Mouse (Mus musculus) thymus, postnatal 14 days (tissue): ENCODE data around the gene Trappc2l.
"Not testable (repeated sequence)": the region's sequence is repeated elsewhere in the genome, so short reads cannot be mapped to it uniquely, and the experiment has no call there.

Source experiments
- DNase-seq: peaks from one replicate; pipeline ENCODE4 v3.0.0; 2021

The Trappc2l gene

DNA sequence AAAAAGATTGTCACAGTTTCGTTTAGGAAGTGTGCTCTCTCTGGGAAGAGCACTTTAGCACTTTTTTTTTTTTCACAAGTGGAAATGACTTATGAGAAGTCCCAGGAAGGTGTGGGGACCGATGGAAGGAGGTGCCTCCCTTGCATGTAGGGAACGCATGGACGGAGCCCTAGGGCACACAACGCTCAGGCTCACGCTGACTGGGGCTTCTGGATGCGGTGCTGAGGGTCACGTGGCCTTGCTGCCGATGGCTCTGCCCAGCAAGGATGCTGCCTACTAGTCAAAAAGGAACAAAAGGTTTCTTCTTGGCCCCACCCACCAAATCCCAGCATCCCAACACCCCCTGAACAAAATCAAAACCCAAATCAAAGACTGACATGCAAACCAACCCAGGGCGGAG is 17.9 kb downstream of the Trappc2l start:
- DNase-seq: no peak

DNA sequence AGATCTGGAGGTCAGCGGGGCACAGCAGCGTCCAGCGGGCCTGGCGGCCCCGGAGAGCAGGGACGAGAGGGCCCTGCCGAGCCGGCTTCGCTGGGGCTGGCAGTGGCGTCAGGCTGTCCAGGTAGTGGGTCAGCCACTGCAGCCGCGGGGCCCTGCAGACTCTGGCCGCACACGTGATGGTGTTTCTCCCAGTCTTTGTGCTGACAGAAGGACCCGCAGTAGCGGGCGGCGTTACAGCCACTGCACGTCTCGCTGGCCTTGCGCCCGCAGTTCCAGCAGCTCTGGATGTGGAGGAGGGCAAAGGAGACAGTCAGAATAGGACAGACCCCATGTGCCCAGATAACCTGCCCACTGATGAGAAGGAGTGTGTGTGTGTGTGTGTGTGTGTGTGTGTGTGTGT is 19.3 kb downstream of the Trappc2l start:
- DNase-seq: no peak

DNA sequence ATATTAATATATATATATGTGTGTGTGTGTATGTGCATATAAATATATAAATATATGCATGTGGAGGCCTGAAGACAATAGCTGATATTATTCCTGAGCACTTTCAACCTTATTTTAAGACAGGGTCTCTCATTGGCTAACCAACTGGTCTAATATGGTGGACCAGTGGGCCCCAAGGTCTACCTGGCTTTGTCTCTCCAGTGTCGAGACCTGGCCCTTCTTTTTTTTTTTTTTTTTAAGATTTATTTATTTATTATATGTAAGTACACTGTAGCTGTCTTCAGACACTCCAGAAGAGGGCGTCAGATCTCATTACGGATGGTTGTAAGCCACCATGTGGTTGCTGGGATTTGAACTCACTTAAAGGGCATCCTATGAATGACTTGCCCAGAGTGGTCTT is 20.7 kb downstream of the Trappc2l start:
- DNase-seq: not testable (repeated sequence)

DNA sequence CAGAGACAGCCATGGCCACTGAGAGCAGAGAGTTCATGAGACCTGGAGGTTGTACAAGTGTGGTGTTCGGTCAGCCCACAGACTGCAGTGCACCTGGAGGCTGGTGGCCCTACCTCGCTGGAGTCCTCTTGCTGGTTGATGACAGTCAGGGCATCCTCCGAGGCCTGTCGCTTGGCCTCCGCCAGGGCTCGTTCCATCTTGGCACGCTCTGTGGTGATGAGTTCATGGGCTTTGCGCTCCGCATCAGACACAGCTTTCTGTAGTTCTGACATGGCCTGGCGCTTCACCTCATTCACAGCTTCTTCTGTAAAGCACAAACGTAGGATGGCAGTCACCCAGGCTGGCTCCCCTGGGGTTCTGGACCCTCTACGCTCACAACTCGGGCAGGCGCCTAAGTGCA is 21.8 kb downstream of the Trappc2l start:
- DNase-seq: no peak

DNA sequence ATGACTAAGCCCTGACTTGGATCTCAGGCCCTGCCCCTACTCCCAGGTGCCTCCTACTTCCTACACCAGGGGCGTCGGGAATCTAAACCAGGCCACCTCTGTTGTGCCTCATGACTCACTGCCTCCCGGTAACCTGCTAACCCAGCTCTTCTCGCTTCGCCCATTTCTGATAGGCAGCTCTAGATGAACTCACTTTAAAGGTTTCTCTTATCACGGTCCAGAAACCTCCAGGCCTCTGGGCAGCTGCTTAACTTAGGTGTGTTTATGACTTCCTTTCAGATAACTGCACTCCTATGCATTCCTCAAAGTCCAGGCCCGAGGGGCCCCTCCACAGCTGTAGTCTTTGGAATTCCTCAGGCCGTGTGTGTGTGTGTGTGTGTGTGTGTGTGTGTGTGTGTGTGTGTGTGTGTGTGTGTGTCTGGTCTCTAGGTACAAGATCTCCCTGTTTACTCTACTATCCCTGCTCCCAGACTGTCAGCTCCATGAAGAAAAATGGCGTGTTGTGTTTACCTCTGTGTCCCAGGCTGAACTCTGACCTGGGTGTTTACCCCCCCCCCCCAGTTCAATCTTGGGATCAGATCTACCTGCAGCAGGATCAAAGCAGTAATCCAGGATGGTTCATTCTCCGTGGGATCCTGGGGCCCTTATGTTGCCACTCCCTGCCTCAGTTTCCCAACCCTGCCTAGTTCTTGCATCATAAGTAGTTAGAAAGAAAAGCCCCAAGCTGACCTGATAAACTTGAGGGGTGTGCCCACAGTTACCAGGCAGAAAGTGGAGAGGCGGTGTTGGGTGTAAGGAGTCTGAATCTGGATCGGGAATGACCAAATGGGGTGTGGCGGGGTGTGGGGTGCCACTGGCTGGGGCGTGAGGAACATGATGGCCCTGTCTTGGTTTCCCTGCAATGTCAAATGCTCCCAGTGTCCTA is 24.7 kb downstream of the Trappc2l start:
- DNase-seq: no peak

DNA sequence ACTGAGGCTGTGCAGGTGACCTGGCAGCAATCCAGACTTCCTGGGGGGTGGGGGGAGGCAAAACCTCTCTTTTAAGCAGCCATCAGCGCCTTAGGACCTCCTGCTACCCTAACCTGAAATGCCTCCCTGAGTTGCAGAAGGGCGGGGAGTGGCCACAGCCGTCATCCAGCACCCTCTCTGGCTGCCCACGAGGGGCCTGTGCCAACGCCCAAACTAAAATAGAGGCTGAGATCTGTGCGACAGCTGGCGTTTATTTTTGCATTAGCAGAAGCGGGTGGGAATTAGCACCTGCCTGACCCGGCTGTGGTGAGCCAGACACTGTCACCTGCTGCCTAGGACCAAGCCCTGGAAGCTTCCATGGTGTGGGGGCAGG is 25.3 kb downstream of the Trappc2l start:
- no peak for DNase-seq

DNA sequence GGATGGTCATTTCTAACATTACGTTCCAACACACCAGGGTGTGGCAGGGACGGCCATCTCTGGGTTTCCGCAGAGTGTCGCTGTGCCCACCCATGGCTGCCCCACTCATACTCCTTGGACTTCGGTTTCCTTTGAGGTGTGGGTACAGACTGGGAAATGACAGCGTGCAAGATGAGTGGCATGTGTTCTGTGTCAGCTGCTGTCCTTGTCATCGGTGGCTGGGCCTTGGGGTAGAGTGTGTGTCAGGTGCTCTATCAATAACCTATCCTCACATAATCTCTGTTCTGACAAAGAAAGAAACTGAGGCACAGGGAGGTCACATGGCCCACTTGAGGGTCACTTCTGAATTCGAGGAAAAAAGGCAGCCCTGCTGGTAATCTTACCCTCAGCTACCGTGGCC is 25.8 kb downstream of the Trappc2l start:
- no peak for DNase-seq

DNA sequence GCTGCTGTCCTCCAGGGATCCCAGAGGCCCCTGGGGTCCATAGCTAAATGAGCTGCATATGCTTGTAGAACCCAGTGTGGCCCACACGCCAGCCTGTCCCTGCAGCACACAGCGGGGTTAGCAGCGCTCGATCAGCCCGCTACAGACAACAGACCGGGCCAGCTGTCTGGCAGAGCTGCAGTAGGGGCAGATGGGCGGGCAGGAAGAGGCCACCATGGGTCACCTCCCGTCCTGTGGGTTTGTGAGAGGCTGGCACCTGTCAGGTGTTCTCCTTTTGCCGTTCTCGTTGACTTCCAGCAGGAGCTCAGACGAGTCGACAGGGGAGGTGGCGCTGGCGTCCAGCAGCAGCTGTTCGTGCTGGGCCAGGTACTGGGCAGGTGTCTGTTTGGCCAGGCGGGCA is 27.2 kb downstream of the Trappc2l start:
- no peak for DNase-seq

DNA sequence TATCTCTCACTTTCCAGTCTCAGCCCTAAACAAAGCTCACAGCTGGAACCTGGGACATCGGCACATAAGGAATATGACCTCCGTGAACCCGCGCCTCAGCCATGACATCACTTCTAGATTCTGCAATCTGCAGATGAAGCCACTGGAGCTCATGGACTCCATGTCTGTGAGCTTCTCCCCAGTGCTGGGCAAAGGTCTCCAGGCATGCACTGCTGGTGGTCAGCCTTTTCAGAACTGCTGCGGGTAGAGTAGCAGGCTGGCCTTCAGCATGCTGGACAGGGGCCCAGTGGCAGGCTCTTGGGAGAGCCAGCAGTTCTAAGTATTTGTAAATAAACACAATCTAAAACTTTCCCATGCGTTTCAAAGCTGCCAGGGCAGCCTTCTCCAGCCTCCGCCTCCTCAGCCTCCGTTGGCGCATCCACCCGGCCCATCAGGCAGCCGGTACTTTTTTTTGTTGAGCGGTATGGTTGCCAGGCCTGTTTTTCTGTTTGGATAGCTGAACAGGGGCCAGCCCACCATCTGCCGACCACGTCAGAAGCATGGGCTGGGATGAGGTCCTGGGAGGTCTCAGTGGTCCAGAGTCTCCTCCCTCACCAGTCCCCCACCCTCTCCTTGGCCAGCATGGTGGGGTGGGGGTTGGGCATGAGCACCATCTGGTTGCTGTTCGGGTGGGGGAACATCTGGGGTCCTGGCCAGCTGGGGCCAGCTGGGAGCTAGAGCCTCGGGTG is 28.2 kb downstream of the Trappc2l start:
- DNase-seq: no peak

DNA sequence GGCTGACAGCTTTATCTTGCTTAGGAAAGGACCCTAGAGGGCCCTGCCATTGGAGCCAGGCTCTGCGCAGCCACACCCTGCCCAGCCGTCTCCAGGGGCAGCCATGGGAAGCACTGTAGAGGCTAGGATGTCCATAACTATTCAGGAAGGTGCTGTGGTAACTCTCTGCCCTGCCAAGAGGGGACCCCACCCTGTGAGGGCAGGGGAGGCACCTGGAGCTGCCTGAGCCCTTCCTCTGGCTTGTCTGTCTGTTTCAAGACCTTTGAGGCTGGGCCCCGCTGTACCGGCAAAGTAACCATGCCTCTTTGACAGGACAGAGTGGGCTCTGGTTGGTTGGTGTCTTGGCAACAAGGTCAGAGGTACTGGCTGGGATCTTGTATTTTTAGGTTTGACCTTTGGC is 29.4 kb downstream of the Trappc2l start:
- DNase-seq: no peak

DNA sequence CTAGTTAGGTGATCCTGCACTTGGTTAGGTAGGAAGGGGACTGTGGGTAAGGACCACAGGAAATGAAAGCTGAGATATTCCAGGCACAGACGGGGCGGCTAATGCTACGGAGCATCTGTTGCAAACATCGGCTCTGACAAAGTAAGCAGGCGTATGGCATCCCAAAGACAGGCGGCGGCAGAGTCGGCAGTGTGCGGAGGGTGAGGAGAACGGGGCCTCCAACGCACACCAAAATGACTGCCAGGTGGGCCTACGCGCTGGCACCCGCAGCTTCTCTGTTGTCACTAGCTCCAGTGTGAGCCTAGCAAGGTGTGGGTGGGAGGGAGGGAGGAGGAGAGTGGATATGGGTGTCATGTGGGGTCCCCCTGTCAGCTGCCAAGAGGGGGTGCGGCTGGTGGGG is 30.0 kb downstream of the Trappc2l start:
- DNase-seq: no peak

DNA sequence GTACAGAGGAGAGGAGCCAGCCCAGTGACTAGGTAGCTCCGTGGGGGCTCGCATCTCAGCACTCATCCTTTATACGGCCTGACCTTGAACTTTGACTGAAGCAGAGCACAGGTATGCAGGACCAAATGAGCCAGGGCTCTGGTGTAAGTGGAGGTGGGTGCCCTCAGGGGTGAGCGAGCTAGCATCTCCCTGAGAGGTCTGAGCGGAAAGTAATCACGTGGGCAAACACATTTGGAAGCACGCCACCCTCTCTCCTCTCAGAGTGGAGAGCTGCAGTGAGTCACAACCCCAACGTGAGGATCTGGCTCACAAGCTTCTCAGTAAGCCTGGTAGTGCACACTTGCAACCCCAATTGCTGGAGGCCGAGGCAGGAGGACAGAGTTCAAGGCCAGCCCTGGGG is 30.6 kb downstream of the Trappc2l start:
- DNase-seq: no peak

DNA sequence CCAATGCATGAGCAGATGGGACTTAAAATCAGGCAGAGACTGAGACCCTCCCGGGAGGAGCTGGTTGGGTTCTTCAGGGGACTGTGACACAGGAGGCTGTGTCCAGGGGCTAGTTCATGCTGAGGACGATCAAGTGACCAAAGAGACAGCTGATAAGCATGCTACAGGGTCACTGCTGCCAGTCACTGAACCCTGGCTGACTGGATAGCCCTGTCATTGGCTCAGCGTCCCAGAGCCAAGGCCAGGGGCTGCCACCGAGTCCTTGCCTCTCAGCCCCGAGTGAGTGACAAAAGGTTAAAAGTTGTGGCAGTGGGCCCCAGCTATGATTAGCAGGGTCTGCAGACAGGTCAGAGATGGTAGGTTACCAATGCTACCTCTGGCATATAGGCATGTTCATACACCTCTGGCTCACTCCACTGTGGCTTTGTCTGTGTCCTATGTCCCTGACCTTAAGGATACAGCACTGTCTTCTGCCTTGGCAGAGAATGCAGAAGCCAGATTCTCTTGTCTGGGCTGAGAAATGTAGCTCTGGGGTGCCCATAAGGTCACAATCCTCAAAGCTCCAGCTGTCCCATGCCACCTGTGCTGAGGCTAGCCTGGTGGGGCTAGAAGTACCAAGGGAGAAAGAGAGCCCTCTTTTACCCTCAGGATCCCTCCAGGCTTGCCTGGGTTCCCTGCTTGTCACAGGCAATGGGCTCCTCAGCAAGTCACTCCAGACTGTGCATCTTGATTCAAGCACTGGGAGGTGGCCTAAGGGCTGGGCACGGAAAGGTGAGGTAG is 32.9 kb downstream of the Trappc2l start:
- DNase-seq: no peak

DNA sequence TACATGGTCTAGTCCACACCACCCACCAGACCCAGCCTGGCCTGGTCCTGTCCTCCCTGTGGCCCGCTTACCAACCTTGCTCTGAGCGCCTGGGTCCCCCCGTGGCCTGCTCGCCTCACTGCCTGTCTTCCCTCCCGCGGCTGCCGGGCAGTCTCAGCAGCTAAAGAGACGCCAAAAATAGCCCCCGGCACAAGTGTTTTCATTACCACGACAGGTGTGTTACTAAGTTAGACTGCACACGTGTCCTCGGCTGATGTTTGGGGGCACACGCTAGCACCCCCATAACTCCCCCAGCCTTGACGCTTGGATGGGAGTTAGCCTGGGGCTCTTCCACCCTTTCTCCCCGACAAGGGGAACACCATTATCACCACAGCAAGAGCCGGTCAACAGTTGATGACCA is 34.9 kb downstream of the Trappc2l start:
- DNase-seq: no peak

DNA sequence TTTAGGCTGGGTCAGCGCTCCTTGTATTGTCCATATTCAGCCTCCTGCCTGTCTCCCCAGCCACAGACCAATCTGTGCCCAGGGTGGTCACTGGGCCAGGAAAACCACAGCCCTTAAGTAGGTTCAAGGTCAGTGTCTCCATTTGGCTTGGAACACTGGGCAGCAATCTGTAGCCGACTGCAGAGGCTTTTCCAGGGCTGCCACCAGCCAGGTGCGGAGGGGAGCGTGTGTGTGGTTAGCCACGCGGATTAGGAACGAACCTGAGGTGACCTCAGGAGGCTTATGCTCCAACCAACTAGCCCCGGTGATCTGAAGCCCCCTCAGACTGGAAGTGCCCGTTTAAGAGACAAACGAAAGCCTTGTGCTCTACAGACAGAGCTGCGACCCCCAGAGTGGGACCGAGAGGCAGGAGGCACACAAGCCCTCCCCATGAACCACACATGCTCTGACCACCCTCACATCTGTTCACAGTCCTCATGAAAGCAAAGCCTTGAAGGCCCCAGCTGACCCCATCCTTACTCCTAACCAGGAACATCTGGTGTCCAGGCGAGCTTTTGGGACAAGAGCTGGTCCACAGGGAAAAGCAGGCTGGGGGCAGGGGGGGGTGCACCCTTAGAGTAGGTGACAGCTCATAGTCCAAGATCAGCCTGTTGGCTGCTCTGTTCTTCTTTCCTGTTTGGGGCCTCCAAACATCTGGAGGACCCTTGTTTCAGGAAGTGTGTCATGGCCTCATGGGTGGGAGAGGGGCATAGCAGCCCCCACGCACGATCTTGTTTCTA is 36.9 kb downstream of the Trappc2l start:
- DNase-seq: no peak

DNA sequence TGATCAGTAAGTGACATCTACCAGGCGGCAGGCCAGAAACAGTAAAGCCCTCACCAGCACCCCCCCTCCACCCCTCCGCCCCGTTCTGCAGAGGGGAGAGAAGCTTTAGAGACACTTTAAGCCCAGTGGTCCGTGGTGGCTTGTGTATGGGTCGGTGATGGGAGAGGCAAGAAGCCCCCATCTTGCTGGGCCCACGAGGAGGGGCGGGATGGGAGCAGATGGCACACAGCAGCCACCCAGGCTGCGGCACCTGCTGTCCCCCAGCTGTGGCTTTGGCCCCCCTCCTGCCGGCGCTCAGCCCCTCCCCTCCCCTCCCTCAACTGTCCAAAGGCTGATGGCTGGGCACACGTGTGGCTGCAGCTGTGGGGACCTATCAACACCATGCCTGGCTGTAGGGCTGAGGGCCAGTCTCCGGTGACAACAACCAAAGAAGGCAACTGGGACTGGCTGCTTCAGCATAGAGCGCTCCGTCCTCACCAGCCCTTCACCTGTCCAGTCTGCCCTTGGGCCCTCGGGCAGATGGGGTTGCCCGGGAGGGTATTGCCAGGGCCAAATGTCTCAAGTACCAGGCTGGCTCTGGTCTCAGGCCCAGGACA is 40.0 kb downstream of the Trappc2l start:
- DNase-seq: no peak

DNA sequence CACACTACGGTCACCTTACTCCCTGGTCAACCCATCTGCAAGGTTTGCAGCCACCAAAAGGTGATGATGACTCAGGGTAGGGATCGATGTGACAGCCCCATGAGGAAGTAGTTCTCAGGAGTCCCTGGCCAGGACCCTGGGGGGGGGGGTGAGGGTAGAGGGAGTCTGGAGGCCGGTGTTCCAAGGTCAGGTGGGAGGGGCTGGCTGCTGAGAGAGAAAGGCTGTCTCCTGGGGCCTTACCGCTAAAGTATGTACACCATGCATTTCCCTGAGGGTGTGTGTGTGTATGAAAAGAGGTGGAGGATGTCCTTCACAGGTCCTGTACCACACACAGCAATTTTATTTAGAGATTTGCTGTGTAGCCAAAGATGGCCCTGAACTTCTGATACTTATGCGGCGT is 41.2 kb downstream of the Trappc2l start:
- no peak for DNase-seq

DNA sequence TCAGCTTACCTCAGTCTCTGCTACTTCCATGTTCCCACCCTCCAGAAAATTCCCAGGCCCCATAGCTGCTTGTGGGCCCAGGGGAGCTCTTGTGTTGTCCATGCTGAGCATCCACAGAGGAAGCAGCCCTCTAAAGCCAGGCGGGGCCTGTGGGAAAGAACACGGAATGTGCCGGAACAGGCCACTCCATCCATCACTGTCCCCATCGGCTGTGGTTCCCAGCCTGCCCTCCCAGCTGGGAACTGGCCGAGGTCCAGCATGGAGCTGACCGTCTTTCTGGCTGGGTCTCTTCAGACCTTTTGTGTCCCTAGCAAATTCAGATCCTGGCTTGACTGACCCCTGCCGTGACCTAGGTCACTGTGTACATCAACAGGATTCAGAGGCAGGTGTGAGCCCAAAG is 43.3 kb downstream of the Trappc2l start:
- no peak for DNase-seq

DNA sequence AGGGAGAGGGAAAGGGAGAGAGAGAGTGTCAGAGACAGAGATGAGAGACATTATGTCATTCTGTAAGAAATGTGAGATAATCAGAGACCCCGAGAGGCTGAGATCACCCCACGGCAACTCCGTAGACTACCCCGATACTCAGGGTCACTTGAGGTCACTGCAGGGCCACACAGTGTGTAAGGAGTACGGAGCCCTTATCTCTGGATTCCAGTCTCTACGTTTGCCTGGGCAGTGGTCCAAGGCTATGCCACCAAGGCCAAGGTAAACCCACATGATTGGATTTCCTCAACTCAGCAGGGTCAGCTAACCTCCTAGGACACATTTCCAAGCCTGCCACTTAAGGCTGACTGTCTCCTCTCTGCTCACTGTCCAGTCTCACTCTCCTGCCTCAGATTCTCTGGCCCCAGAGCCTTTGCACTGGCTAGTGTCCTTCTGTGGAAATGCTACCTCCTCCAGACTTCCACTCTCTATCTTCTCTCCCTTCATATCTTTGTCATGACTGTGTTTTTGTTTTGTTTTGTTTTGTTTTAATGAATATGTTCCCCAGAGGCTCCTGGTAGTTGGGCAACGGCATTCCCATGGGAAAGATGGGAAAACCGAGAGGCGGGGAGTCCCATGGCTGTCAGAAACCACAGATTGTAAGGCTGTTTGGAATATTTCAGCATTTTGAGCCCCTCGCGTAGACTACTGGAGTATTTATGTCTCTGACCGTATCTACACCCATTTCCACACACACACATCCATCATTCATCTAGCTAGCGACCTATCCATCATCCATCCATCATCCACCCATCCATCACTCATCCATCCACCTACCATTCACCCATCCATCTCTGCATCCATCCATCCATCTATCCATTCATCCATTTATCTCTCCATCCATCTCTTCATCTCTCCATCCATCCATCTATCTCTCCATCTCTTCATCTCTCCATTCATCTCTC is 44.9 kb downstream of the Trappc2l start:
- no peak for DNase-seq

DNA sequence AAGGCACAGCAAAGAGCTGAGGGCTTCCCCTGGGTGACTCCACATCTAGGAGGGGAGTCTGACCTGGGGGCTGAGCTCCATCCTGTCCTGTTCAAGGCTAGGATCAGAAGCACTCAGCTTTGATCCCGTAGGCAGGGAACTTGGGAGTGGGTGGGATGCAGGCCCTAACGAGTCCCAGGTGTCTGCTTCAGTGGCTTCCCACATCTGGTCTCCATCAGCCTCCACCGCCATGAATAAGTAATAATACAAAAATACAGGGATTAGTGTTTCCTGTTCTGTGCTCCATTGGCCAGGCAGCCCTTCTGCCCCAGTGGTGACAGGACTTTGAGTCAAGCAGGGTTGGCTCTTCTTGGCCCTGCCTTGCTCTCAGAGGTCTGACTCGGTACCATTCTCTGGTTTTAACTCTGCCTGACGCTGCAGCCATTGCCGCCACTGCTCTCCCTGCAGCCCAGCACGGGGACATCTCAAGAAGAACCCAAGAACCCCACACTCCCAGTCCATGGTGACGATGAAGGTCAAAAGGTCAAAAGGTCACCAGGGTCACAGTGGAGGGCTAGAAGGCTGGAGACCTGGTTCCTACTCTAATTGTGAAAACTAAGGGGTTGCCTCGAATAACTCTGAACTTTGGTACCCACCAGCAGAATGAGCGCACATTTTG is 46.8 kb downstream of the Trappc2l start:
- DNase-seq: no peak

DNA sequence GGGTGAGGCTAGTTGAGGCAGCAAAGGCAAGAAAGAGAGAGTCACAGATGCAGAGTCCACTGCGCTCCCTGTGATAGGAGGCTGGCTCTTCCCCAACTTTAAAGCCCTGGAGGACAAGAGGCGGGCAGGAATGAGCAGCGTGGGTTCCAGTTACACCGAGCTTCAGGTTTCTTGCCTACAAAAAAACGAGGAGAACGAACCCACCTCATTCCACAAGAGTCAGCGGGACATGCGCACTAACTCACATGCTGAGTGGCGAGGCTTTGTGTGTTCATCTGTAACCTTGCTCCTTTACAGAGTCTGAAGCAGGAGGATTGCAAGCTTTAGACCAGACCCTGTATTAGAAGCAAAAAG is 47.3 kb downstream of the Trappc2l start:
- DNase-seq: no peak
